10 mouse cellular contexts compared by ENCODE assay signal in the genomic region with DNA sequence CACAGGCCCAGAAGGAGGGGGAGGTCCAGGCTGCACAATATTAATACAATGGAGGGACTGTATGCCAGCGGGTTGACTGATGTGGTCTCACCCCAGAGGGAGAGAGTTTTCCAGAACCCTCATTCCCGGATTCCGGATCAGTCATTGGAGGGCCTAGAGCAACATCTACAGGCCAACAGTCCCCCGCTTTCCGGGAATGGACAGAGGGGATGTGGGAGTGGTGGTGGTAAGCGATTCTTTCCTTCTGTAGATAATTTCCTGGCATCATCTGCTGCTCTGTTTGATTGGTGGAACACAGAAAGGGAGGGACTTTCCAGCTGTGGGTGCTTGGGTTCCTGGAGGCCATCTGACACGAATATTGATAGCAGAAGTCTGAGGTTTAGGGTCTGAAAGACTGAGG. TPM values are rescaled to one million over a fixed set of nuclear protein-coding genes. Genes with fewer than 3 reads are reported as not detected.
DNase-seq lines count a peak whose midpoint lies in the region; ATAC-seq lines count a peak whose summit lies in the region.
"Had no signal": no experiment of that assay in that cellular context is flagged by ENCODE, and none has a peak within 500 bp of the region (broad histone marks: within the 10 kb centered on the region; RNA-seq: fewer than 3 reads in every experiment).

No protein-coding gene starts in this region.

- ATAC-seq in monocyte, adult 5-6 weeks (replicated peaks; ENCODE audit: insufficient number of reproducible peaks, low FRiP score, low TSS enrichment, poor library complexity, severe bottlenecking): no peak

- peak; percentile 43 for DNase-seq in layer of hippocampus, adult 11-12 months (ENCODE audit: low spot score)
- DNase-seq in layer of hippocampus, adult 9-10 months (ENCODE audit: low spot score): no peak
- DNase-seq in heart, adult 11 months: peak; percentile 99
- DNase-seq in kidney, postnatal 10 days: peak; percentile 73
- DNase-seq in lung, postnatal 36 days: peak; percentile 88
- no peak for DNase-seq in adrenal gland, adult 8-10 months
- no peak for DNase-seq in testis, postnatal 10 days (ENCODE audit: low spot score)

RNA-seq across cellular contexts. Expression of gene Tmem95, which starts 1.6 kb away (rescaled TPM):
- not detected in 3 replicates for total RNA-seq in monocyte, adult 5-6 weeks (2017)
- total RNA-seq in adrenal gland, adult 8-10 months (2022): not detected
- total RNA-seq: hematopoietic stem cell, adult 5-6 weeks; neutrophil, adult 5-6 weeks had no signal

RNA-seq across cellular contexts. Expression of gene Kctd11, which starts 5.0 kb away (rescaled TPM):
- 1.6 to 9.9 TPM (median 2.5 TPM) in 3 replicates for total RNA-seq in monocyte, adult 5-6 weeks (2017)
- 1 to 10 TPM; 4.3 to 6.2 (median 5.5) TPM for total RNA-seq in adrenal gland, adult 8-10 months (2022)

RNA-seq across cellular contexts. Expression of gene Tnk1, which starts 17.7 kb away (rescaled TPM):
- total RNA-seq in monocyte, adult 5-6 weeks (2017): not detected in 3 replicates
- total RNA-seq in adrenal gland, adult 8-10 months (2022): under 1 TPM in 2 of 4 experiments, not detected in 2; 0.11 to 0.20 TPM
- total RNA-seq: neutrophil, adult 5-6 weeks had no signal

RNA-seq across cellular contexts. Expression of gene Acap1, which starts 19.2 kb away (rescaled TPM):
- total RNA-seq in monocyte, adult 5-6 weeks (2017): 83.6 to 201 TPM (median 84.0 TPM) in 3 replicates
- 1 to 10 TPM in 2 of 4 experiments, under 1 TPM in 2; 0.31 to 1.9 (median 0.86) TPM for total RNA-seq in adrenal gland, adult 8-10 months (2022)

RNA-seq across cellular contexts. Expression of gene 2810408A11Rik, which starts 24.6 kb away (rescaled TPM):
- 0.87 TPM in 1 of 3 replicates, not detected in the others for total RNA-seq in monocyte, adult 5-6 weeks (2017)
- 1 to 10 TPM in 1 of 4 experiments, under 1 TPM in 3; 0.23 to 2.4 (median 0.71) TPM for total RNA-seq in adrenal gland, adult 8-10 months (2022)

Comparison
In these comparisons a context has a peak if more than half of its experiments do, and no peak if none do; other contexts are left out.
1. DNase-seq: peak in layer of hippocampus, adult 11-12 months (single experiment), heart, adult 11 months (single experiment), kidney, postnatal 10 days (single experiment) and lung, postnatal 36 days (single experiment); none in layer of hippocampus, adult 9-10 months (single experiment), adrenal gland, adult 8-10 months (single experiment) and testis, postnatal 10 days (single experiment).